Mouse (Mus musculus) B cell, adult 2 months (primary cell): ENCODE measurements around the gene Jchain.
"Not testable (repeated sequence)": the region's sequence is repeated elsewhere in the genome, so short reads cannot be mapped to it uniquely, and the experiment has no call there.

Experiments
- DNase-seq, 2 experiments: peaks; one replicate each; pipeline ENCODE4 v3.0.0; 2022

Gene Jchain

DNA sequence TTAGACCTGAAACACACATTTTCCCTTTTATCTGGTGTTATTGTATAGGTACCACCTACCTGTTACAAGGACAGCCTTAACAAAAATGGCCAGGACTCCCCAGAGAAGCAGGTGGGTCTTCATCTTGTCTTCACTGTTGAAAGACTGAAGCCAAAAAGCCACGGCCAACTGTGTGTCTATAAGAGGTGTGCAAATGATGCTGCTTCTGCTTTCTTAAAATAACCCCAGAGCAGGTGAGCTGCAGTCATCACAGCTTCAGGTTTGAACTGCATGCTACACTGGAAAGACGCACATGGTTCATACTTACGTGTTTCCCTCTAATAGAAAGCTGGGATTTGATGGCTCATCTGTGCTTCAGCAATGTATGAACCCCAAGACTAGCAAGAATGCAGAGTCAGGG is at the start of gene Jchain:
Gene Jchain, minus strand, starts transcription at position 235 of the 400 bp plus-strand sequence.
- DNase-seq: no peak

DNA sequence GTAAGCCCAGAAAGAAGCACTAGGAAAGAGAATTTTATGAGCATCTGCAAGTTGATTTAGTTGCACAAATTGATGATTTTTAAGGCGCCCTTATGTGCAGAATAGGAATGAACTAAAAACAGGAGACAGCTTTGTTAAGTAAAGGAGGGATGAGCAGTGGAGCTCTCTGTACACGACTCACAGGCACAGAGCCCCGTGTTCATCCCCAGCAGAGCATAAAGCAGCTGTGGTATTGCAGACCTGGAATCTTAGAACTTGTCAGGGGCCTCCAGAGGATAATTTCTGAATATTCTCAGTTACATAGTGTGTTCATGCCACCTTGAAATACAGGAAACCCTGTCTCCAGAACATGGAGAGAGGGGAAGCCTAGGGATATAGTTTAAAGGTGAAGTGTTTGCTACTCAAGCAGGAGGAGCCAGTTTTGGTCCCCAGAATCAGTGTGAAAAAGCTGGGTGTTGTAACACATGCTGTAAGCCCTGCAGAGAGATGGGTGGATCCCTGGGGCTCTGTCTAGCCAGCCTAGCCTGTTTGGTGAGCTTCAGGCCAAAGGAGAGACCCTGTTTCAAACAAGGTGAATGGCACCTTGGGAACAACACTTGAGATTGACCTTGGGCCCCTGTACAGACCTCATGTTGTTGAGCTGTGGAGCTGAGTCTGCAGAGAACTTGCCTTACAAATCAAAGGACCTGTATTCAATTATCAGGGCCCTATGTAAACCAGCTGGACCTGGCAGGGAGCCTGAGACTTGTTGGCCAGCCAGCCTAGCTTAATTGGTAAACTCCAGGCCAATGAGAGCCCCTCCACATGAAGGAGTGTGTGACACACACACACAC is 48.0 kb upstream of the Jchain start:
- no peak for DNase-seq

DNA sequence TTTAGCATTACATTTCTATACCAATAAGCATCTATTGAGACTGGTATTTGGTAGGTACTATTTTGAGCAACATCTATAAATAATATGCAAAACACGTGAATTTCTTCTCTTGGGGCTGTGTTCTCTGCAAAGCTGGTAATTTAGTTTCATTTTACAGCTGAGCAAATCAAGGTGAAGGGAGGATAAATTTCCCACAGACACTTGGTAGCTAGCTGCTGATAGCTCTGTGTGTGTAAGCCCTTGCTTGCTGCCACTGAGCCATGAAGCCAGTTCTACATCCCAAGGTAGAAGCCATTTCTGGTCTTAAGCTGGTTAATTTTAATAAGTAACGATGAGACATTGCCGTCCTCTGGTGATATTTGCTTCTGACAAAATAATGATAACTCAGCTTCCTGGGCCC is 47.1 kb upstream of the Jchain start:
- DNase-seq: no peak

DNA sequence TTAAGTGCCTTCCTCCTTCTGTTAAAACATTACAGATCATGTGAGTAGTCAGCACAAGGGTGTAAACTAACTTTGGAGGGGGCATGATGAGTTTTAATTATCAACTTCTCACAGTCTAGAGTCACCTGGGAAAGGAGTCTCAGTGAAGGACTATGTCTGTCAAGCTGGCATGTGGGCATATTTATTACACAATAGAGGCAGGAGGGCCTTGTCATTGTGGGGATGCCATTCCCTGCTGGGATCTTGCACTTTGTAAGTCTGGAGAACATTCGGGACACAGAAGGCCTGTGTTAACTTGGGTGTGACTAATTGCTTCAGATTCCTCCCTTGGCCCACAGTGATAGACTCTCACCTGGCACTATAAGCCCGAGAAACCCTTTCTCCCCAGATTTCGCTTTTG is 41.9 kb upstream of the Jchain start:
- DNase-seq: no peak

DNA sequence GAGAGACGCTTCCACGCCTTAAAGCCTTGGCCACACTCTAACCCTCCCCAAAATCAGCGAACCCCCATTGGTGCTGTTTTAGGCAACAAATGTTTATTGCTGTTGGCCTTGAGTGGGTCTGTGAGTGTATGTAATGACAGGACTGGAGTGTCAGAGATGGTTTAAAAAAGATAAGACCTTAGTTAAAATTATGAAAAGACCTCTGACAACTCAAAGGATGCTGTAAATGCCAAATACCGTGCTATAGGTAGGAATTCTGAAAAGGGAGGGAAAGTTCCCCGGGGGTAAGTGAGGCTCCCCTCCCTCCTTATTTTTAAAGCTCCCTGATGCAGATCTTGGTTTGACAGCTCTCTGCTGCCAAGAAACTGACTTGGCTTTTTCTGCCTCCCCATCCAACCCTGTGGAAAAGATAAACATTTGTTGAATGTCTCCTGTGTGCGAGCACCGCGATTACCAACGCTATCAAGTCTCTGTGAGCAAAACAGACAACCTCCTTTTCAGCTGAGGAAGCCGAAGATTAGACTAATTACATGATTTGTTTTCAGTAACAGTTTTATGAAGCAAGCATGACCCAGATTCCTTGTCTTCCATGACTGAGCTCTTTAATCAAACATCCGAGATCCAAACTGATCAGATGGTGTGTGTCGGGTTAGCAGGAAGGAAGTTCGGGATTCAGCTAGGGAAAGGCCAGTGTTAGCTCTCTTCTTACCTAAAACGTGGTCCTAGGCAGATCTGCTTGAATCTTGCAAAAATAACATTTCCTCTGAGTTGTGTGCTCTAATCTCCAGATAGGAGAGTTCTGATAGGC is 38.5 kb upstream of the Jchain start:
- DNase-seq: no peak

DNA sequence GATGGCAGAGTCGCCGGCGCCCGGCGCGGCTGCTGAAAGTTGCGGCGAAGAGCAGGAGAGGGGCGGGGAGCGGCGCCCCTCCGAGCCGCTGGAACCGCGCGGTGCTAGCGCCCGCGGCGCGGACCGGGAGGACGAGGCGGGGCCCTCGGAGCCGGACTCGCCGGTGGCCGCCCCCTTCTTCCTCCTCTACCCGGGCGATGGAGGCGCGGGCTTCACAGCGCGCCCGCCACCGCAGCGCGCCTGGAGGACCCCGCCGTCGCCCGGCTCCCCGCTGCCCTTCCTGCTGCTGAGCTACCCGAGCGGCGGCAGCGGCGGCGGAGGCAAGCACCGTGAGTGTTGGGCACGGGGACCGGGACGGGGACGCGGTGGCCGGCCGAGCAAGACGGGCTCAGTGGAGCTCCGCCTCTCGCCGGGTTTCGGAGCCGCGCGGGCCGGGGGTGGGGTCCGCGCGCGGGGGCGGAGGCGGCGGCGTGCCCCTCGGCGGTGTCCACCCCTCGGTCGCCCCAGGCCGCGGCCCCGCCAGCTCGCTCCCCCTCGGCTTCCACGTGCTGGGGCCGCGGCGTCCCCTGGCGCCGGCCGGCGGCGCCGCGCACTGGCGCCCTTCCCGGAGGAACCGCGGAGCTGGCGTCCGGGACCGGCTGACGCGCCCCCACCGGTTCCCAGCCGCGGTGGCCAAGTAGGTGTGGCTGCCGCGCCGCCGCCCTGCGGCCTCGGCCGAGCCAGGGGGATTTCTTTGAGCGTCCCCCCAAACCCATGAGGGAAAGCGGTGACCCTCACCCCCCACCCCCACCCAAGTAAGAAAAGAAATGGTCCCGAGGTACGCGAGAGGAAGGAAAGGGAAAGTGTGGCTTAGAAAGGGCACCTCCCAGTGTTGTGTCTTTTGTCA is 37.7 kb upstream of the Jchain start:
- DNase-seq: peak; percentile 36 to 46

DNA sequence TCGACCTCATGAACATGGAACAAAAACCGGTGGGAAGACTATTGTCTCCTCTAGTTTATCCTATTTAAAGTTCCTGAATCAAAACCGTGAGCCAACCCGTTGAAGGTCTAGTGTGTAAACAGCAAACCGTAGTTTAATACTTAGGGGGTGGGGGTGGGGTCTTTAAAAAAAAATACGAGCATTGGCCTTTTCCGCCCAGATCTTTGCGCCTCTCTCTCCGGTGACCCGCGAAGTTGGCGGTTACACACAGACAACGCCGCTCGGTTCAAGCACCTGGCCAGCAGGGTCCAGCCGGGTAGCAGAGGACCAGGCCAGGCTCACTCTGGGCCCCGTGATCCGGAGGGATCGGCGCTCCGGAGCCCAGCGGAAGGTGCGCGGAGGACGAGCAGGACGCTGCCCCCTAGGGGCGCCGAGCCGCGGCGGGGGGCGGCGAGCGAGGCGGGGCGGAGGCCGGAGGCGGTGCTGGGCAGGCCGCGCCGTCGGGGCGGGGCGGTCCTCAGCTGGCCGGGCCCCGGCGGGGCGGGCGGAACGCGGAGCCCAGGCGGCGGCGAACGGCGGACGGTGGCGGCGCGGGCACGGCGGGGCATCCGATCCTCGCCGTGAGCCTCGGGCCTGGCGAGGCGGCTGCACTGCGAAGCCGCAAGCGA is 36.9 kb upstream of the Jchain start, which contains the start of gene Rufy3:
Gene Rufy3, plus strand, starts transcription at position 540 of the 647 bp plus-strand sequence.
- peak; percentile 84 to 86 for DNase-seq

DNA sequence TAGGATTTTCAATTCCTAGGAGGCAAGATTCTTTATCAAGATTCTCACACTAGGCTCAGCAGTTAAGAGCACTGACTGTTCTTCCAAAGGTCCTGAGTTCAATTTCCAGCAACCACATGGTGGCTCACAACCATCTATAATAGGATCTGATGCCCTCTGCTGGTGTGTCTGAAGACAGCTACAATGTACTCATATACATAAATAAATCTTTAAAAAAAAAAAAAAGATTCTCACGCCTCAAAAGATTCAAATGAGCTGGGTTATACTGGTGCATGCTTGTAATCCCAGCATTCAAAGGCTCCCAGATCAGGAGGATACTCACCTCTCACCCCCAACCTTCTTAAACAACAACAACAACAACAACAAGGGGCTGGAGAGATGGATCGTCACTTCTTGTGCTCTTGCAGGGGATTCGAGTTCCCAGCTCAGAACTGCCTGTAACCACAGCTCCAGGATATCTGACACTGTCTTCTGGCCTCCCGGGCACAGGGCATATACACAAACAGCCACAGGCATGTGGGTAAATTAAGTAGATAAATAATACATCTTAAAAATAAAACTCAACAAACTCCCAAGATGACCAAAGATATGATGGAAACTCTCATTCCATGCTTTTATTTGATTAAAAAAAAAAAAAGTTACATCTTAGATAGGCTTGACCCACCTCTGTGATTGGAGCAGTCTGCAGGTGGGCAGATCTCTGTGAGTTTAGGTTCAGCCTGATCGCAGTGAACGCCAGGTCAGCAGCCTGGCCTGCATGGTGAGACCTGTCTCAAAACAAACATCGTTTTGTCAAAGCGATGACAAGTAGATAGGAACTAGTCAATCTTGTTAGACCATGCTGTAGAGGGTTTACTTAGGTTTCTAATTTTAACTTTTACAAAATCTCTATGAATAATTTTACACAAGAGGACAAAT is 35.4 kb upstream of the Jchain start:
- DNase-seq: no peak

DNA sequence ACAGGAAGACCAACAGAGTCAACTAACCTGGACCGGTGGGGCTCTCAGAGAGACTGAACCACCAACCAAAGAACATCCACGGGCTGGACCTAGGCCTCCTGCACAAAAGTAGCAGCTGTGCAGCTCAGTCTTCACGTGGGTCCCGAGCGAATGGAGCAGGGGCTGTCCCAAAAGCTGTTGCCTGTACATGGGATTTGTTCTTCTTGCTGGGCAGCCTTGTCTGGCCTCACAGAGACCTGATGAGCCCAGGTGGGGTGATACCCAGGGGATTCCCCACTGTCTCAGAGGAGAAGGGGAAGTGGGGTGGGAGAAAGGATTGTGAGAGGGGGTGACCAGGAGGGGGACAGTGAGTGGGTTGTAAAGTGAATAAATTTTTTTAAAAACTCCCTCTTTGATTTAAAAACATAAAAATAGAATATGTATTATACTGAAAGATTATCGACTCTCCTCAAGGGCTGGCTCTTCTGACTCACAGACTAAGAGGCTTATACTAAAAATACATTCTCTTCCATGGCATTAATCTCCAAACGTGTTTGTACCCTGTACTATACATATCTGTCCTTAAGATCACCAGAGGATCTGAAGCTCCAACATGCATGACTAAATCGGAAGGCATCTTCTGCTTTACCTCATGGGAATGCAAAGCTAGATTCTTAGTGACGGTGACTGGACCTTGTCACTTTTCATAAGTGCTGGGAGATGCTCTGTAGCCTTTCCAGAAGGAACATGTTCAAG is 33.6 kb upstream of the Jchain start:
- peak; percentile 21 to 37 for DNase-seq

DNA sequence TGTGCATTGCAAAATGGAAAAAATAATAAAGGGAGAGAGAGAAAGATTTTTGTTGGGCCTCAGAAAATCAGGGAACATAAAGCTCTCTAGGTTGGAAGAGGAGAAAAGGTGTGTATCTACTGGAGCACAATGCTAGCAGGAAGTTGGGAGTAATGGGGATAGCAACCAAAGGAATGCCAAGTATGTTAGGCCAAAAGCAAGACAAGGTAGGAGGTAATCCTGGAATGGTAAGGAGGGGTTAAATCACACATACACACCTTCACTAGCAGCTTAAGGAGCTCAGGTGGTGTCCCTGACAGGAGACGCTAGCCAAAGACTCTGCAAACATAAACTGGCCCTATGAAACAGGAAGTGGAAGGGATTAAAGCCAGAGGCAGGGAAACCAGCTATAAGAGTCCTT is 31.3 kb upstream of the Jchain start:
- no peak for DNase-seq

DNA sequence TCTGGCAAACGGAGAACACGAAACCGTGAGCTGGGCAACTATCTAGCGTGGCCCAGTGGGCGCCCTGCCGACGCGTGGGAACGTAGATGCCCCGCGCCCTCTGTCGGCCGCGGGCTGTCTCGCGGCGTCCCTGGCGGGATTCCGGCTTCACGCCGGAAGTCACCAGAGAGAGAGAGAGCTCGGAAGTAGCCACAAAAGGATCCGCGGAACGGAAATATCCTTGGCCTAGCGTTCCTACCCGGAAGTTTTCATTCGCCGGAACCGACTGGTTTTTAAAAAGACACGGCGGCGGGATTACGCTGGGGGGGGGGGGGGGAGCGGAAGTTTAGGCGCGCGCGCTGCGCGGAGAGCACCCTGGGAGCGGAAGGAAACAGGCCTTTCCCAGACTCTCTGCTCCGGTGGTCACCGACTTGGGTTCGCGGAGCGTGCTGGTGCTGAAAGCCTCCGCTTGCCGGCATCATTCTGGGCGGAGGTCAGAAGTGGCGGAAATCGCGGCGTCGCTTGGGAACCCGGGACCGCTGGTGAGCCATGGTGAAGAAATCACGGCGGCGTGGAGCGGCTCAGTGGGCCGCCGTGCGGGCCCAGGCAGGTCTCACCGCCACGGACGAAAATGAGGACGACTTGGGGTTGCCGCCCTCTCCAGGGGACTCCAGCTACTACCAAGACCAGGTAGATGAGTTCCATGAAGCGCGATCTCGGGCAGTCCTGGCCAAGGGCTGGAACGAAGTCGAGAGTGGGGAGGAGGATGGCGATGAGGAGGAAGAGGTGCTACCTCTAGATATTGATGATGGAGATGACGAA is 26.6 kb upstream of the Jchain start, which contains the start of gene Utp3:
Gene Utp3, plus strand, starts transcription at position 377 of the 801 bp plus-strand sequence.
- DNase-seq: peak; percentile 93 to 94

DNA sequence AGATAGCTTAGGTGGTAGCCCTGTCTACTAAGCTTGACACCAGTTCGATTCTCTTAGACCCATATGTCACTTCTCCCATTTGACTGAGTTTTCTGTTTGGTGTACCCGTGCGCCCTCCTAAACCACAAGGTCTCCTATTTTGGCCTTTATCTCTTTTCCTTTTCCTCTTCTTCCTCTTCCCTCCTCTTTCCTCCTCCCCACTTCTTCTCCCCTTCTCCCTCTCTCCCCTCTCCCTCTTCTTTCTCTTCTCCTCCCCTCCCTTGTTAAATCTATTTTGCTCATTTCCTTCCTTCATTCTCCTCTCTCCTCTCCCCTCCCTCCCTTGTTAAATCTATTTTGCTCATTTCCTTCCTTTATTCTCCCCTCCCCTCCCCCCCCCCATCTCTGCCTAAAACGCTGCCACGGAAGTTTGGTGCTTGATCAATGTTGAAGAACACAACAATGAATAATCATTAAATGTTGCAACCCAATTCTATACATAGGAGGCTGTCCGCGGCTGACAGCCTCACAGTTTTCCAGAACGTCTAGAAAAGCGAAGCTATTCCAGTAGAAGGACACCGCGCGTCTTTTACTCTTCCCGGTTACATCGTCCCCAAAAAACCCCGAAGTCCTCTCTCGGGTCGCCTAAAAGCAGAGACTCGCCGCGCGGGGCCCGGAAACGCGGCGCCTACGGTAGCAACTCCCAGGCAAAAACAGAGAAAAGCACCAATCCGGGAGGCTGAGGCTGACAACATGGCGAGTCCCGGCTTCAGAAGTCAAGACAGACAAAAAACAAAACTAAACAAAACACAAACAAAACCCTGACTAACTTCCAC is 25.8 kb upstream of the Jchain start:
- peak in 1 of 2 experiments; percentile 27 for DNase-seq

DNA sequence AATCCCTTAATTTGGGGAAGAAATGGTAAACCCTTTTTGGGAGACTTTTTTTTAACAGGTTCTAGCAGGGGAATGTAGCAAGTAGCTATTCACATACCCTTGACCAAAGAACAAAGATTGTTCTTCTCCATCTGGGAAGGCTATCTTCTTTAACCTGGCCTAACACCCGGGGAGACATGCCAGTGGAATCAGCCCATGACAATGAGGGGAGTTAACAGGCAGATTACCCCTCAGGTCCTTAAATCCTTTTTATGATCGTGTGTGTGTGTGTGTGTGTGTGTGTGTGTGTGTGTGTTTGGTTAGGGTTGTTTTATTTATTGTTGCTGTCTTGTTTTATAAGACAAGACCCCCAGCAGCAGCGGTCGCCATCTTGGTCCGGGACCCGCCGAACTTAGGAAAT is 17.8 kb upstream of the Jchain start:
- no peak for DNase-seq

DNA sequence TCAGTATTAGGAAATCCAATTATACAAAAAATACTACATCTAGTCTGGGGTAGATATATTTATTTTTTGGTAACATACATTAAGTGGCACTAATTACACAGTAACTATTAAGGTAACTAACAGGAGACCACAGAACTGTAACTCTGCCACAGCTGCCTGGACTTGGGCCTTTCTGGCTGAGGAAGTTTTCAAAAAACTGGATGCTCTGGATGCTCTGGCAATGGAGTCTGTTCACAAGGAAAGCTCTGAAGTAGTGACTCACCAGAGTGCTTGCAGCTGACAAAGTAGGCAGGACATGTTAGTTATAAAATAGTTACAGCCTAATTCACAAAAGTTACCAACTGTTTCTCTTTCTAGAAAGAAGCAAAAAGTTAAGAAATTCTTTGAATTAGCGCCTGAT is 16.7 kb upstream of the Jchain start:
- not testable (repeated sequence) for DNase-seq

DNA sequence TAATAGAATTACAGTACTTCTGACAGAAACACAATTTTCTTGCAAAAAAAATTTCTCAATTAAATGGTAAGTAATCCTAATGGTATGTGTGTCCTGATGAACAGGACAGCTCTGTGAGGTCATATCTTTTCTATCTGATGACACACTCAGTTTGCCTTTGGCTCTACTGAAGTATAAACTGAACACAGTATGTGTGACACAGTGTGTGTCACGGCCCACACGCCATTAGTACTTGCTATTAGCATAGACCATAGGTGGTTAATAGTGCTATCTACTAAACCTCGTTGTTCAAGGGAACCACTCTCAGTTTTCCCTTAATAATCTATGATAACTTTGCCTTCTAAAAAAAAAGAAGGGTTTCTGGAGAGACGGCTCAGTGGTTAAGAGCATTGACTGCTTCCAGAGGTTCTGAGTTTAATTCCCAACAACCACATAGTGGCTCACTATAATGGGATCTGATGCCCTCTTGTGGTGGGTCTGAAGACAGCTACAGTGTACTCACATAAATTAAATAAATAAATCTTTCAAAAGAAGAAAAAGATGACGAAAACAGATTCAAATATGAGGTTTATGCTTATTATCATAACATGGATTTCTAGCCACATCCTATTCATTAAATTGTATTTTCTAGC is 15.1 kb upstream of the Jchain start:
- peak; percentile 56 to 60 for DNase-seq

DNA sequence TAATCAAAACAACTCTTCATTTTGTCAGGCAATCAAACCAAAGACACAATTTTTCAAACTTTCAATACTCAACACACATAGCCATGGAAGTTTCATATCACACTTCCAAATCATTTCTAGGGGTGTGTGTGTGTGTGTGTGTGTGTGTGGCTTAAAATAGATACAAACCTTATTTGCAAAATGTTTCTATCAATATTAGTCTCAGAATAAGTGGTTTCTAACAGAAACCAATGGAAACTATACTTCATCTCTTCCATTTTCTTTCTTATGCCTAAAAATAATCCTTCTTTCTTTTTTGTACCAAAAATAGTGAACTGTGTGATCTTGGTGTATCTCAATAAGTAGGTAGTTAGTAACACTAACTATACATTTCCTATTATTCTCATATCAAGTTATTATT is 13.2 kb upstream of the Jchain start:
- DNase-seq: no peak

DNA sequence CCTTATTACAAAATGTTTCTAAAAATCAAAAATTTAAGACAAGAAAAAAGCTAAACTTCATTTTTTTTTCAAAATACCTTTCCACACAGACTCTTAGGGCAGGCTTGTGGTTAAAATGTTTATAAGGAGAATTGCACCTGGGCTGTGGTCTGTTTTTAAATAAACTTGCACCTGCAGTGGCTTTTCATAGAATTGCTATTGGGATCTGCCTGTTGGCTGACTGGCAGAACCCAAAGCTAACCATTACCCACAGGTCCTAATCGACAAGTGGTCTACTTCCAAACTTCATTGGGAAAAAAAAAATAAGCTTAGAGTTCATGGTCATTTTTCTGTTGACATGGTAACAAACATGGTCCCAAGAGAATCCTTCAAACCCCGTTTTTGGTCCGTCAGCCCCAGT is 7.0 kb upstream of the Jchain start:
- DNase-seq: no peak

DNA sequence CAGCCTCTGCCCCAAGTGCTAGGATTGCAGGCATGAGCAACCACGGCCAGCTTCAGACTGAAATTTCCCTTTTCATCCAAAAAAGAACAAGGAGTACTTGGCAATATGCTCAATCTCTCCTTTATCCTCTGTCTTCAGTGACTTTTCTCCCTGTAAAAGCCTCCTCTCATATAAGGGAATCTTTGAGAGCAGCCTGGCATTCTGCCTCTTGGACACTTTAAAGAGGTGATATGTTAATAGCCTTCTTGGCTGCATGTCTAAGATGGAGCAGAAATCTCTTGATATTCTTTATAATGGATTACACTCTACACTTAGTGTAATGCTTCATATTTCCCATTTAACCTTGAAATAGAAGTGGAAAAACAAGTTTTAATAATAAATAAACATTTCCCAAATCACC is 3.2 kb upstream of the Jchain start:
- DNase-seq: no peak
